ENCODE assay signal across 14 mouse cellular contexts in genomic region chr17:83178483-83179150, GRCm38 (mm10). TPM values are rescaled to one million over a fixed set of nuclear protein-coding genes. Genes with fewer than 3 reads are reported as not detected.
DNase-seq lines count a peak whose midpoint lies in the region; ATAC-seq and TF ChIP-seq lines count a peak whose summit lies in the region.
"Had no signal": no experiment of that assay in that cellular context is flagged by ENCODE, and none has a peak within 500 bp of the region (broad histone marks: within the 10 kb centered on the region; RNA-seq: fewer than 3 reads in every experiment).

No protein-coding gene starts in this region.

- no peak for ATAC-seq in forebrain, postnatal 0 days
- ATAC-seq in limb, embryonic 11.5 days (ENCODE audit: insufficient number of reproducible peaks, low FRiP score, low TSS enrichment, low read depth) = peak; percentile 63

- H3K4me1 ChIP-seq in forebrain, embryonic 10.5 days = peaks cover 51% of the 10 kb centered on the region
- no peaks in the 10 kb centered on the region for H3K4me1 ChIP-seq in forebrain, postnatal 0 days (ENCODE audit: insufficient read depth)
- H3K4me1 ChIP-seq in kidney, adult 2 months (ENCODE audit: control insufficient read depth, insufficient read depth, low read length) = peaks cover 3% of the 10 kb centered on the region; the same call in 1 of the 2 replicates
- peaks cover 36% of the 10 kb centered on the region for H3K4me1 ChIP-seq in limb, embryonic 11.5 days (ENCODE audit: control insufficient read depth, insufficient read depth, low read length)
- H3K4me1 ChIP-seq: heart, embryonic 15.5 days had no signal

- TF ChIP-seq POLR2A in kidney, adult 2 months (IDR thresholded peaks at IDR 0.05; ENCODE audit: low read depth, low read length) = no peak

- no peak overlapping the region for H3K4me2 ChIP-seq in forebrain, postnatal 0 days (ENCODE audit: low read depth)
- no peak overlapping the region for H3K4me2 ChIP-seq in limb, embryonic 11.5 days (ENCODE audit: low read depth, severe bottlenecking)
- H3K4me2 ChIP-seq: heart, embryonic 15.5 days had no signal

- H3K9me3 ChIP-seq in forebrain, embryonic 10.5 days = no peaks in the 10 kb centered on the region
- no peaks in the 10 kb centered on the region for H3K9me3 ChIP-seq in forebrain, postnatal 0 days (ENCODE audit: low read length)
- no peaks in the 10 kb centered on the region for H3K9me3 ChIP-seq in limb, embryonic 11.5 days (ENCODE audit: control insufficient read depth, low read length)
- H3K9me3 ChIP-seq: heart, embryonic 15.5 days had no signal

- WGBS in forebrain, embryonic 10.5 days = 62% methylated on average over 9 of the region's 9 CpGs
- WGBS in forebrain, postnatal 0 days = 71% methylated on average over 9 of the region's 9 CpGs
- 35% methylated on average over 9 of the region's 9 CpGs for WGBS in kidney, adult 2 months
- 10% methylated on average over 9 of the region's 9 CpGs for WGBS in limb, embryonic 11.5 days

- H3K27ac ChIP-seq in forebrain, embryonic 10.5 days = peak overlapping the region; percentile 51; the same call in 1 of the 2 replicates
- H3K27ac ChIP-seq in forebrain, postnatal 0 days (ENCODE audit: low read depth, low read length) = no peak overlapping the region
- H3K27ac ChIP-seq in kidney, adult 2 months (ENCODE audit: insufficient read depth, low read depth, low read length) = no peak overlapping the region
- H3K27ac ChIP-seq in limb, embryonic 11.5 days (replicated peaks; ENCODE audit: low read depth, low read length) = 0 out of 2 replicates have a peak overlapping the region, but pooled peaks have one; percentile 37
- H3K27ac ChIP-seq: heart, embryonic 15.5 days; left cerebral cortex, adult 2 months had no signal

- H3K9ac ChIP-seq in forebrain, postnatal 0 days = no peak overlapping the region
- H3K9ac ChIP-seq in limb, embryonic 11.5 days (ENCODE audit: low read length) = no peak overlapping the region
- H3K9ac ChIP-seq: heart, embryonic 15.5 days had no signal

- H3K36me3 ChIP-seq in forebrain, embryonic 10.5 days (replicated peaks) = no peaks in the 10 kb centered on the region
- no peaks in the 10 kb centered on the region for H3K36me3 ChIP-seq in forebrain, postnatal 0 days (ENCODE audit: insufficient read depth)
- no peaks in the 10 kb centered on the region for H3K36me3 ChIP-seq in kidney, adult 2 months (ENCODE audit: control insufficient read depth, insufficient read depth, low read length)
- H3K36me3 ChIP-seq in limb, embryonic 11.5 days (ENCODE audit: control insufficient read depth, insufficient read depth, low read length) = no peaks in the 10 kb centered on the region
- H3K36me3 ChIP-seq: heart, embryonic 15.5 days had no signal

- no peak for DNase-seq in forebrain, embryonic 10.5 days (ENCODE audit: extremely low spot score, low spot score)
- DNase-seq in forebrain, postnatal 0 days = no peak
- DNase-seq in R1 (ENCODE audit: low read depth, low spot score) = peak; percentile 25
- peak; percentile 75 for DNase-seq in kidney, adult 2 months
- no peak for DNase-seq in limb, embryonic 11.5 days (ENCODE audit: low spot score)
- DNase-seq in right cerebral cortex, postnatal 4 days = no peak
- DNase-seq in natural killer cell, adult 2 months (ENCODE audit: low spot score in 2 of 2) = no peak
- DNase-seq in frontal cortex, postnatal 10 days (ENCODE audit: low spot score in 2 of 2) = no peak
- DNase-seq: cerebellum, adult 2 months; lung, postnatal 10 days; spleen, adult 18-20 months; thymus, adult 18-20 months had no signal

- H3K27me3 ChIP-seq in forebrain, embryonic 10.5 days (ENCODE audit: poor library complexity, severe bottlenecking) = peaks cover 33% of the 10 kb centered on the region
- no peaks in the 10 kb centered on the region for H3K27me3 ChIP-seq in forebrain, postnatal 0 days (ENCODE audit: insufficient read depth, low read length)
- H3K27me3 ChIP-seq in kidney, adult 2 months (replicated peaks; ENCODE audit: control insufficient read depth, insufficient read depth, low read length) = no peaks in the 10 kb centered on the region
- H3K27me3 ChIP-seq in limb, embryonic 11.5 days (ENCODE audit: control insufficient read depth, insufficient read depth, low read length) = peaks cover 30% of the 10 kb centered on the region
- H3K27me3 ChIP-seq: heart, embryonic 15.5 days had no signal

- TF ChIP-seq CTCF in forebrain, postnatal 0 days (IDR thresholded peaks at IDR 0.05; ENCODE audit: low read depth) = no peak
- no peak for TF ChIP-seq CTCF in kidney, adult 2 months (conservative IDR thresholded peaks at IDR 0.05; ENCODE audit: insufficient read depth, insufficient read length, low read depth, low read length)

- no peak overlapping the region for H3K4me3 ChIP-seq in forebrain, embryonic 10.5 days
- H3K4me3 ChIP-seq in forebrain, postnatal 0 days (ENCODE audit: low read depth, low read length) = no peak overlapping the region
- H3K4me3 ChIP-seq in kidney, adult 2 months (ENCODE audit: insufficient read depth, low read depth, low read length) = no peak overlapping the region
- no peak overlapping the region for H3K4me3 ChIP-seq in limb, embryonic 11.5 days (ENCODE audit: low read depth, low read length)
- H3K4me3 ChIP-seq: heart, embryonic 15.5 days; left cerebral cortex, adult 2 months had no signal

RNA-seq across cellular contexts. Expression of gene Pkdcc, which starts 36.5 kb away (rescaled TPM):
- polyA plus RNA-seq in forebrain, embryonic 10.5 days (2016; fragmentation: Nextera tagmentation; extraction: Ambion mirVana) = 6.2 and 6.6 TPM in 2 replicates
- total RNA-seq in forebrain, postnatal 0 days (2014; rRNA removed) = 41.7 and 57.9 TPM in 2 replicates
- polyA plus RNA-seq in forebrain, postnatal 0 days (2015; fragmentation: Nextera tagmentation; extraction: Ambion mirVana) = 3.8 and 4.1 TPM in 2 replicates
- 42.6 and 44.8 TPM in 2 replicates for polyA plus RNA-seq in kidney, adult 2 months (2012; rRNA removed)
- polyA plus RNA-seq in limb, embryonic 11.5 days (2014; fragmentation: Nextera tagmentation; extraction: Ambion mirVana) = 21.8 and 22.6 TPM in 2 replicates

Comparison
In these comparisons a context has a peak if more than half of its experiments do, and no peak if none do; other contexts are left out.
1. H3K27ac ChIP-seq: peak in forebrain, embryonic 10.5 days (single experiment) and limb, embryonic 11.5 days (single experiment); none in forebrain, postnatal 0 days (single experiment) and kidney, adult 2 months (single experiment).
2. DNase-seq: peak in R1 (single experiment) and kidney, adult 2 months (single experiment); none in forebrain, embryonic 10.5 days (single experiment), forebrain, postnatal 0 days (single experiment), limb, embryonic 11.5 days (single experiment), right cerebral cortex, postnatal 4 days (single experiment), natural killer cell, adult 2 months (0 of 2) and frontal cortex, postnatal 10 days (0 of 2).